Mouse (Mus musculus) midbrain, embryonic 11.5 days (tissue): ENCODE data around the gene Nav2. TPM values are rescaled to one million over a fixed set of nuclear protein-coding genes. Genes with fewer than 3 reads are reported as not detected.
A peak's percentile ranks its signal among the peaks of the same experiment; 100 is the strongest.

ENCODE experiments used
- ATAC-seq: fragments of 200-750 bp; cut with Nextera tagmentation; 2 replicates; pipeline ENCODE4 v1.8.0; 2017; ENCODE audit warnings: moderate TSS enrichment, moderate library complexity; ENCODE audit not compliant: low FRiP score
- DNase-seq: peaks from one replicate; pipeline ENCODE4 v3.0.0; 2015; ENCODE audit warnings: low spot score; ENCODE audit errors: missing footprints
- H3K27ac ChIP-seq: fragments of 300-500 bp; sonication (generic); 2 replicates; pipeline ENCODE4 v1.5.1; 2014; ENCODE audit warnings: low read depth, low read length
- H3K27me3 ChIP-seq: fragments of 300-500 bp; sonication (generic); 2 replicates; pipeline ENCODE4 v1.6.1; 2014; ENCODE audit warnings: mild to moderate bottlenecking, low read length, moderate library complexity, mixed read lengths; ENCODE audit not compliant: control insufficient read depth, insufficient read depth
- H3K36me3 ChIP-seq: fragments of 300-500 bp; sonication (generic); 2 replicates; pipeline ENCODE4 v1.6.1; 2014; ENCODE audit warnings: mild to moderate bottlenecking, low read length, moderate library complexity, mixed read lengths; ENCODE audit not compliant: control insufficient read depth, insufficient read depth
- H3K4me1 ChIP-seq: fragments of 300-500 bp; sonication (generic); 2 replicates; pipeline ENCODE4 v1.6.1; 2014; ENCODE audit warnings: low read length; ENCODE audit not compliant: control insufficient read depth, insufficient read depth
- H3K4me2 ChIP-seq: fragments of 300-500 bp; sonication (generic); 2 replicates; pipeline ENCODE4 v1.6.1; 2014; ENCODE audit warnings: mild to moderate bottlenecking, moderate library complexity
- H3K4me3 ChIP-seq: fragments of 300-500 bp; sonication (generic); 2 replicates; pipeline ENCODE4 v1.5.1; 2014; ENCODE audit warnings: low read depth, low read length
- H3K9ac ChIP-seq: fragments of 300-500 bp; sonication (generic); 2 replicates; pipeline ENCODE4 v1.6.1; 2014; ENCODE audit warnings: low read length
- H3K9me3 ChIP-seq: fragments of 300-500 bp; sonication (generic); 2 replicates; pipeline ENCODE4 v1.6.1; 2016; ENCODE audit warnings: low read length; ENCODE audit not compliant: control insufficient read depth
- WGBS: fragments of 180-500 bp; shearing (Covaris S2); extraction: QIAGEN DNeasy Blood & Tissue Kit; methylation state at CpG from one replicate; pipeline ENCODE4 v1.1.7; 2014; 5-methylcytosine and 5-hydroxymethylcytosine counted together
- polyA plus RNA-seq: library from polyadenylated mRNA; unstranded; fragments of >200 nt; fragmentation: Nextera tagmentation; extraction: Ambion mirVana; gene quantifications from 2 replicates; pipeline ENCODE4 v1.2.1, GENCODE M21; 2014

Gene Nav2
- polyA plus RNA-seq, 1 experiment from 2014 or later: 15.9 TPM

DNA sequence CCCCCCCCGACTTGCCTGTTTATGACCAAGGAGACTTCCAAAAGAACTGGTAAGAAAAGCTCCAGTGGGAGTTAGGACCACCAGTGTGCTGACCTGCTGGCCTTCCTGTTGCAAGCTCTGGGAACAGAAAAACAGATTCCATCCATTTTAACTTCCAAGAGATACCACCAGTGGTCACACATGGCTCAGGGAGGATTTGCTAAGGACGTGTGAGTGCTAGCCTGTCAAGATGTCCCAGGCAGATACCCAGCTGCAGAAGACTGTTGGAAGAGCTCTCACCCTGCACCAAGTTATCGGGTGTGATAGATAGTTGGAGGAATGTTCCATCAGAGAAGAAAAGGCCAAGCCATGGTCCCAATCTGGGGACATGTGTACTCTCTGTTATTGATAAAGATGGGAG, 633.6 kb downstream of the Nav2 start:
- DNase-seq: no peak
- Histone ChIP-seq H3K27ac (no peak overlapping the region), H3K4me2 (no peak overlapping the region), H3K4me3 (no peak overlapping the region), H3K36me3 (no peaks in the 10 kb centered on the region), H3K4me1 (peaks cover 11% of the 10 kb centered on the region), H3K27me3 (no peaks in the 10 kb centered on the region), H3K9ac (no peak overlapping the region), H3K9me3 (no peaks in the 10 kb centered on the region)
- 85% methylated on average over 3 of the region's 3 CpGs for WGBS
- ATAC-seq: no peak

DNA sequence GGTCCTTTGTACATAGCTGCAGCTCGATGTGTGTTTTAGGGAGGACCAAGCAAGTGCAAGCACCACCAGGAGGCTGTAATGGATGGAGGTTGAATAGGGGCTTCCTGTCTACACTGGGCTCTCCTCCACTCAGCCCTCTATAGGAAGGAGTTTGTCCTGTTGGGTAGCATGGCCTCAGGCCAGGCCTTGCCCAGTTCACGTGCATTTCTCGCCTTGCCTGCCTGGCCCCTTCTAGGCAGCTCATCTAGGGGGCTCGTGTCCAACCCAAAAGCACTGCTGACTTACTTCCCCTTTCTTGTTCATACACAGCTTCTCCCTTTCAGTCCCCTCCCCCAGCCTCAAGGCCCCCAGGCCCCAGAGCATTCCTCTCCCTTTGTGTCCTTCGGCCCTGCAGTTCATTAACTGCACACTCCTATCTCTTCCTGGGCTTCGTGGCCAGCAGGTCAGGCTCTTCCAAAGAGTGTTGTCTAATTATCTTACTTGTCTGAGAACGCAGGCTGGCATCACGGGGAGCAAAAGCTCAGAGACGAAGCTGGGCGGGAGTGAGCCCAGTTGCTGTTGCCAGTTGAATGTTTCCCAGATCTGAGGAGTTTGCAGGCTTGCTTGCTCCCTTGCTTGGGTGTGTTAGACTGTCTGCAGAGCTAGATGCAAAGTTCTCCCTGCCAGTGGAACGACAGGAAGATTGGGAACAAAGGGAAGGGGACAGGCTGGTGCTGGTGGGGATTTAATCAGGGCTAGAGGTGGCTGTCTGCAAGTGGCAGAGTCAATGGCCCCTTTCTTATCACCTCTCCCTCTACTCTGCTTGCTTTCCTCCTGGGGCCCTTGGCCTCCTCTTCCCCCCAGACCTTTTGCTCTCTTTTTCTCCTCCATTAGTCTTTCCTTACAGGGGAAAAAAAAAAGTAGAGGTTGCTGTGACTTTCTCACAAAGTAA, 636.5 kb downstream of the Nav2 start:
- H3K27ac ChIP-seq: 0 out of 2 replicates have a peak overlapping the region, but pooled peaks have one; percentile 27
- no peak overlapping the region for H3K4me2 ChIP-seq
- H3K36me3 ChIP-seq: no peaks in the 10 kb centered on the region; the same call in 1 of the 2 replicates
- DNase-seq: peak; percentile 88
- WGBS: 24% methylated on average over 11 of the region's 11 CpGs
- peak; percentile 22; the same call in 1 of the 2 replicates for ATAC-seq
- no peak overlapping the region for H3K4me3 ChIP-seq
- H3K9ac ChIP-seq: peak overlapping the region; percentile 11
- no peaks in the 10 kb centered on the region for H3K27me3 ChIP-seq
- H3K4me1 ChIP-seq: peaks cover 11% of the 10 kb centered on the region
- H3K9me3 ChIP-seq: no peaks in the 10 kb centered on the region

- Histone ChIP-seq H3K36me3 (no peaks in the 10 kb centered on the region; the same call in 1 of the 2 replicates), H3K27me3 (no peaks in the 10 kb centered on the region), H3K4me2 (no peak overlapping the region), H3K4me3 (no peak overlapping the region), H3K27ac (no peak overlapping the region), H3K9me3 (no peaks in the 10 kb centered on the region), H3K9ac (no peak overlapping the region), H3K4me1 (peaks cover 11% of the 10 kb centered on the region)
- WGBS: 78% methylated on average over 15 of the region's 15 CpGs
- DNase-seq (no peak), ATAC-seq (no peak)
Observed at GRCm38 (mm10) chr7:49545706-49546097, 637.2 kb downstream of the Nav2 start.

GRCm38 (mm10) chr7:49548397-49548796, 639.9 kb downstream of the Nav2 start:
- H3K9me3 ChIP-seq: no peaks in the 10 kb centered on the region
- H3K4me1 ChIP-seq: peaks cover 11% of the 10 kb centered on the region
- H3K4me2 ChIP-seq: no peak overlapping the region
- H3K36me3 ChIP-seq: no peaks in the 10 kb centered on the region; the same call in 1 of the 2 replicates
- WGBS: 90% methylated on average over 11 of the region's 11 CpGs
- no peak overlapping the region for H3K4me3 ChIP-seq
- DNase-seq: no peak
- no peaks in the 10 kb centered on the region for H3K27me3 ChIP-seq
- H3K27ac ChIP-seq: no peak overlapping the region
- H3K9ac ChIP-seq: no peak overlapping the region
- ATAC-seq: no peak

- H3K9me3 ChIP-seq: no peaks in the 10 kb centered on the region
- H3K4me2 ChIP-seq: no peak overlapping the region
- no peak for ATAC-seq
- H3K27ac ChIP-seq: no peak overlapping the region
- DNase-seq: no peak
- WGBS: 66% methylated on average over 11 of the region's 11 CpGs
- H3K4me3 ChIP-seq: no peak overlapping the region
- H3K36me3 ChIP-seq: no peaks in the 10 kb centered on the region; the same call in 1 of the 2 replicates
- H3K27me3 ChIP-seq: no peaks in the 10 kb centered on the region
- no peak overlapping the region for H3K9ac ChIP-seq
- H3K4me1 ChIP-seq: no peaks in the 10 kb centered on the region
Observed at GRCm38 (mm10) chr7:49553236-49553981, 644.9 kb downstream of the Nav2 start.

GRCm38 (mm10) chr7:49558240-49558640, 649.7 kb downstream of the Nav2 start:
- Histone ChIP-seq H3K9ac (no peak overlapping the region), H3K9me3 (no peaks in the 10 kb centered on the region), H3K27me3 (no peaks in the 10 kb centered on the region), H3K36me3 (peaks cover 6% of the 10 kb centered on the region), H3K4me2 (no peak overlapping the region), H3K27ac (no peak overlapping the region), H3K4me3 (no peak overlapping the region), H3K4me1 (no peaks in the 10 kb centered on the region)
- no peak for DNase-seq
- 93% methylated on average over 12 of the region's 12 CpGs for WGBS
- ATAC-seq: no peak

DNA sequence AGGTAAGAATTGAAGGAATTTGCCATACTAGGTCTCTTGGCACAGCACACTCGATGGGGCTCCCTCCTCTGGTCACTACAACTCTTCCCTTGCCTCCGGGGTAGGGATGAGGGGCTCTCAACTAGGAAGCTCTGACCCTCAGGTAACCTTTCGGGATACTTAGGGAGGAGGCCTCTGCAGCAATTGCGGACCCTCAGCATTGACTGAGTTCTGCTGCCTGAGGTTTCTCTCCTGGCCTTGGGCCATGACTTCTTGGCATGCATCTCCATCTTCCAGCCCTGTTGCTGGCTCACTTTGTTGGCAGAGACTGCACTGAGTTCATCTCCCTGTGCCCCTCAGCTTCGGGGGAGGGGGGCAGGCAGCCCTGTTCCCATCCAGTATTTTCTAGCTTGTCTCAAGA, 650.4 kb downstream of the Nav2 start:
- Histone ChIP-seq H3K4me1 (no peaks in the 10 kb centered on the region), H3K9me3 (no peaks in the 10 kb centered on the region), H3K9ac (no peak overlapping the region), H3K4me2 (no peak overlapping the region), H3K36me3 (peaks cover 6% of the 10 kb centered on the region), H3K4me3 (no peak overlapping the region), H3K27me3 (no peaks in the 10 kb centered on the region), H3K27ac (no peak overlapping the region)
- 92% methylated on average over 5 of the region's 5 CpGs for WGBS
- DNase-seq: no peak
- no peak for ATAC-seq

- Histone ChIP-seq H3K4me1 (no peaks in the 10 kb centered on the region), H3K4me2 (no peak overlapping the region)
Observed at GRCm38 (mm10) chr7:49560012-49560411, 651.5 kb downstream of the Nav2 start.

DNA sequence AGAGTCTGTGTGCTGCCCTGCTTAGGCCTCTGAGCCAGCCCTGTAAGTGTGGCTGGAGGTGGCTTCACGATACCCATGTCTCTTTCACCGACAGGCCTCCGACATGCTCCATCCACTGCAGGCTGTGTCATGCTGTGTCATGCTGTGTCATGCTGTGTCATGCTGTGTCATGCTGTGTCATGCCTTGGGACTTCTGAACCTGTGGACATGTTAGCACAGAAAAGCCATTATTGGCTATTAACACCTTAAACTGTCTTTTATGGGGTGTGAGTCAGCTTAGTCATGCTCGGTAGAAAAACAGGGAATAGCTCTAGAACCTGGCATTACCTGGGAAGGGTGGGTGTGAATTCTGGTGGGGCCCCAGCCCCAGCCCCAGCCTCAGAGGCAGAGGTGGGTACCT, 653.9 kb downstream of the Nav2 start:
- Histone ChIP-seq H3K27me3 (no peaks in the 10 kb centered on the region), H3K9ac (no peak overlapping the region), H3K4me1 (no peaks in the 10 kb centered on the region), H3K9me3 (no peaks in the 10 kb centered on the region), H3K4me2 (no peak overlapping the region), H3K4me3 (no peak overlapping the region), H3K36me3 (peaks cover 6% of the 10 kb centered on the region), H3K27ac (no peak overlapping the region)
- ATAC-seq (no peak), DNase-seq (no peak)
- 92% methylated on average over 4 of the region's 4 CpGs for WGBS

More at GRCm38 (mm10) chr7:49560012-49560411, 651.5 kb downstream of the Nav2 start:
- Histone ChIP-seq H3K36me3 (peaks cover 6% of the 10 kb centered on the region), H3K27ac (no peak overlapping the region), H3K4me3 (no peak overlapping the region), H3K9me3 (no peaks in the 10 kb centered on the region), H3K27me3 (no peaks in the 10 kb centered on the region), H3K9ac (no peak overlapping the region)
- ATAC-seq (no peak), DNase-seq (no peak)
- 72% methylated on average over 4 of the region's 4 CpGs for WGBS
